Comparison of ENCODE assay signal across 9 mouse cellular contexts in genomic region chr5:24364963-24365362, GRCm38 (mm10). TPM values are rescaled to one million over a fixed set of nuclear protein-coding genes. Genes with fewer than 3 reads are reported as not detected.
A peak's percentile ranks its signal among the peaks of the same experiment; 100 is the strongest.
DNase-seq lines count a peak whose midpoint lies in the region; ATAC-seq and TF ChIP-seq lines count a peak whose summit lies in the region.
"Had no signal": no experiment of that assay in that cellular context is flagged by ENCODE, and none has a peak within 500 bp of the region (broad histone marks: within the 10 kb centered on the region; RNA-seq: fewer than 3 reads in every experiment).

No protein-coding gene starts in this region.

- no peaks in the 10 kb centered on the region for H3K9me3 ChIP-seq in heart, embryonic 13.5 days
- H3K9me3 ChIP-seq in lung, embryonic 15.5 days = no peaks in the 10 kb centered on the region
- H3K9me3 ChIP-seq in embryonic facial prominence, embryonic 15.5 days (replicated peaks) = no peaks in the 10 kb centered on the region
- H3K9me3 ChIP-seq in neural tube, embryonic 15.5 days (replicated peaks) = no peaks in the 10 kb centered on the region

- peak overlapping the region; percentile 74 for H3K9ac ChIP-seq in heart, embryonic 13.5 days
- no peak overlapping the region for H3K9ac ChIP-seq in lung, embryonic 15.5 days
- H3K9ac ChIP-seq in embryonic facial prominence, embryonic 15.5 days = no peak overlapping the region
- no peak overlapping the region for H3K9ac ChIP-seq in neural tube, embryonic 15.5 days (replicated peaks)

- peak overlapping the region; percentile 77 for H3K27ac ChIP-seq in heart, embryonic 13.5 days (replicated peaks)
- peak overlapping the region; percentile 58 for H3K27ac ChIP-seq in lung, embryonic 15.5 days
- H3K27ac ChIP-seq in embryonic facial prominence, embryonic 15.5 days (replicated peaks) = no peak overlapping the region
- H3K27ac ChIP-seq in neural tube, embryonic 15.5 days (replicated peaks) = no peak overlapping the region
- no peak overlapping the region for H3K27ac ChIP-seq in thymus, adult 2 months (ENCODE audit: control insufficient read depth, insufficient read depth, low read length)

- H3K4me3 ChIP-seq in heart, embryonic 13.5 days = peak overlapping the region; percentile 50
- H3K4me3 ChIP-seq in lung, embryonic 15.5 days = peak overlapping the region; percentile 31
- 0 out of 2 replicates have a peak overlapping the region, but pooled peaks have one; percentile 4 for H3K4me3 ChIP-seq in embryonic facial prominence, embryonic 15.5 days (replicated peaks)
- H3K4me3 ChIP-seq in neural tube, embryonic 15.5 days (replicated peaks) = peak overlapping the region; percentile 18; the same call in 1 of the 2 replicates
- H3K4me3 ChIP-seq in thymus, adult 2 months (ENCODE audit: control insufficient read depth, insufficient read depth, low read length) = no peak overlapping the region

- no peak for TF ChIP-seq CTCF in thymus, adult 2 months (IDR thresholded peaks at IDR 0.05; ENCODE audit: borderline replicate concordance, control insufficient read depth, extremely low read depth, insufficient read depth, low read length, poor library complexity)

- ATAC-seq in heart, embryonic 13.5 days (ENCODE audit: extremely low read depth, insufficient number of reproducible peaks, low FRiP score, low TSS enrichment) = no peak
- no peak for ATAC-seq in lung, embryonic 15.5 days (ENCODE audit: borderline replicate concordance, extremely low read depth, low FRiP score, low TSS enrichment)
- ATAC-seq in embryonic facial prominence, embryonic 15.5 days (ENCODE audit: insufficient number of reproducible peaks, low FRiP score, low TSS enrichment, low read depth) = no peak
- ATAC-seq in neural tube, embryonic 15.5 days (ENCODE audit: low FRiP score) = no peak

- peaks cover 29% of the 10 kb centered on the region for H3K4me1 ChIP-seq in heart, embryonic 13.5 days
- no peaks in the 10 kb centered on the region; the same call in 1 of the 2 replicates for H3K4me1 ChIP-seq in lung, embryonic 15.5 days
- no peaks in the 10 kb centered on the region for H3K4me1 ChIP-seq in embryonic facial prominence, embryonic 15.5 days
- peaks cover 6% of the 10 kb centered on the region; the same call in 1 of the 2 replicates for H3K4me1 ChIP-seq in neural tube, embryonic 15.5 days
- H3K4me1 ChIP-seq in thymus, adult 2 months (replicated peaks; ENCODE audit: control insufficient read depth, insufficient read depth, low read length) = peaks cover 9% of the 10 kb centered on the region

- DNase-seq in heart, postnatal 14 days = no peak
- no peak for DNase-seq in lung, postnatal 14 days
- DNase-seq in spleen, postnatal 14 days (ENCODE audit: low spot score in 2 of 2) = no peak
- DNase-seq in thymus, adult 2 months = no peak
- DNase-seq: thymus, postnatal 14 days had no signal

- H3K4me2 ChIP-seq in heart, embryonic 13.5 days = peak overlapping the region; percentile 59
- peak overlapping the region; percentile 50 for H3K4me2 ChIP-seq in lung, embryonic 15.5 days
- H3K4me2 ChIP-seq in embryonic facial prominence, embryonic 15.5 days (replicated peaks) = no peak overlapping the region
- 0 out of 2 replicates have a peak overlapping the region, but pooled peaks have one; percentile 5 for H3K4me2 ChIP-seq in neural tube, embryonic 15.5 days

- WGBS in heart, embryonic 13.5 days = 76% methylated on average over 10 of the region's 10 CpGs
- 80% methylated on average over 10 of the region's 10 CpGs for WGBS in lung, embryonic 15.5 days
- WGBS in embryonic facial prominence, embryonic 15.5 days = 79% methylated on average over 10 of the region's 10 CpGs
- 84% methylated on average over 10 of the region's 10 CpGs for WGBS in neural tube, embryonic 15.5 days
- 93% methylated on average over 10 of the region's 10 CpGs for WGBS in thymus, adult 2 months

- TF ChIP-seq POLR2A in thymus, adult 2 months (IDR thresholded peaks at IDR 0.05; ENCODE audit: control insufficient read depth, extremely low read depth, insufficient read depth, low read length, poor library complexity) = no peak

- peaks cover 3% of the 10 kb centered on the region; the same call in 1 of the 2 replicates for H3K27me3 ChIP-seq in heart, embryonic 13.5 days (replicated peaks)
- H3K27me3 ChIP-seq in lung, embryonic 15.5 days = no peaks in the 10 kb centered on the region
- H3K27me3 ChIP-seq in embryonic facial prominence, embryonic 15.5 days = 0 out of 2 replicates have a peak, but pooled peaks cover 6% of the 10 kb centered on the region
- no peaks in the 10 kb centered on the region for H3K27me3 ChIP-seq in neural tube, embryonic 15.5 days (replicated peaks)
- no peaks in the 10 kb centered on the region for H3K27me3 ChIP-seq in thymus, adult 2 months (ENCODE audit: control insufficient read depth, insufficient read depth, low read length)

- H3K36me3 ChIP-seq in heart, embryonic 13.5 days = peaks cover 4% of the 10 kb centered on the region; the same call in 1 of the 2 replicates
- H3K36me3 ChIP-seq in lung, embryonic 15.5 days = no peaks in the 10 kb centered on the region
- no peaks in the 10 kb centered on the region for H3K36me3 ChIP-seq in embryonic facial prominence, embryonic 15.5 days
- H3K36me3 ChIP-seq in neural tube, embryonic 15.5 days = no peaks in the 10 kb centered on the region
- H3K36me3 ChIP-seq in thymus, adult 2 months (ENCODE audit: control insufficient read depth, insufficient read depth, low read length) = no peaks in the 10 kb centered on the region

- intact Hi-C loops in heart, postnatal 14 days (cut with DNase I) = loop anchor here (2.0 kb wide), 1 partner anchor 18 kb away; no protein-coding TSS in a partner anchor

RNA-seq across cellular contexts. Expression of gene Nos3, which starts 0.4 kb away (rescaled TPM):
- polyA plus RNA-seq in heart, embryonic 13.5 days (2015; fragmentation: Nextera tagmentation; extraction: Ambion mirVana) = 34.0 and 35.0 TPM in 2 replicates
- 10 to 100 TPM; 34.5 to 35.6 TPM for total RNA-seq in heart, postnatal 14 days (2021)
- 17.1 and 18.8 TPM in 2 replicates for polyA plus RNA-seq in lung, embryonic 15.5 days (2015; fragmentation: Nextera tagmentation; extraction: Ambion mirVana)
- polyA plus RNA-seq in embryonic facial prominence, embryonic 15.5 days (2015; fragmentation: Nextera tagmentation; extraction: Ambion mirVana) = 6.5 and 6.9 TPM in 2 replicates
- polyA plus RNA-seq in neural tube, embryonic 15.5 days (2015; fragmentation: Nextera tagmentation; extraction: Ambion mirVana) = 9.3 and 10.6 TPM in 2 replicates
- polyA plus RNA-seq in thymus, adult 2 months (2012; rRNA removed) = 3.7 and 5.7 TPM in 2 replicates

RNA-seq across cellular contexts. Expression of gene Kcnh2, which starts 13.6 kb away (rescaled TPM):
- polyA plus RNA-seq in heart, embryonic 13.5 days (2015; fragmentation: Nextera tagmentation; extraction: Ambion mirVana) = 24.4 and 26.2 TPM in 2 replicates
- 10 to 100 TPM; 75.5 to 85.8 TPM for total RNA-seq in heart, postnatal 14 days (2021)
- 6.0 and 7.0 TPM in 2 replicates for polyA plus RNA-seq in lung, embryonic 15.5 days (2015; fragmentation: Nextera tagmentation; extraction: Ambion mirVana)
- polyA plus RNA-seq in embryonic facial prominence, embryonic 15.5 days (2015; fragmentation: Nextera tagmentation; extraction: Ambion mirVana) = 4.8 and 5.1 TPM in 2 replicates
- polyA plus RNA-seq in neural tube, embryonic 15.5 days (2015; fragmentation: Nextera tagmentation; extraction: Ambion mirVana) = 12.7 and 18.2 TPM in 2 replicates
- polyA plus RNA-seq in thymus, adult 2 months (2012; rRNA removed) = 187 and 196 TPM in 2 replicates

RNA-seq across cellular contexts. Expression of gene Atg9b, which starts 27.0 kb away (rescaled TPM):
- 0.87 and 1.4 TPM in 2 replicates for polyA plus RNA-seq in heart, embryonic 13.5 days (2015; fragmentation: Nextera tagmentation; extraction: Ambion mirVana)
- total RNA-seq in heart, postnatal 14 days (2021) = under 1 TPM; 0.41 to 0.45 TPM
- polyA plus RNA-seq in lung, embryonic 15.5 days (2015; fragmentation: Nextera tagmentation; extraction: Ambion mirVana) = 0.64 and 0.77 TPM in 2 replicates
- 3.9 and 4.7 TPM in 2 replicates for polyA plus RNA-seq in embryonic facial prominence, embryonic 15.5 days (2015; fragmentation: Nextera tagmentation; extraction: Ambion mirVana)
- polyA plus RNA-seq in neural tube, embryonic 15.5 days (2015; fragmentation: Nextera tagmentation; extraction: Ambion mirVana) = 4.0 and 4.8 TPM in 2 replicates
- polyA plus RNA-seq in thymus, adult 2 months (2012; rRNA removed) = 6.8 and 8.1 TPM in 2 replicates

RNA-seq across cellular contexts. Expression of gene Abcb8, which starts 28.5 kb away (rescaled TPM):
- 62.0 and 63.4 TPM in 2 replicates for polyA plus RNA-seq in heart, embryonic 13.5 days (2015; fragmentation: Nextera tagmentation; extraction: Ambion mirVana)
- 10 to 100 TPM; 81.9 to 87.0 TPM for total RNA-seq in heart, postnatal 14 days (2021)
- polyA plus RNA-seq in lung, embryonic 15.5 days (2015; fragmentation: Nextera tagmentation; extraction: Ambion mirVana) = 44.7 and 49.6 TPM in 2 replicates
- 40.7 and 47.0 TPM in 2 replicates for polyA plus RNA-seq in embryonic facial prominence, embryonic 15.5 days (2015; fragmentation: Nextera tagmentation; extraction: Ambion mirVana)
- 49.4 and 52.2 TPM in 2 replicates for polyA plus RNA-seq in neural tube, embryonic 15.5 days (2015; fragmentation: Nextera tagmentation; extraction: Ambion mirVana)
- 78.2 and 85.0 TPM in 2 replicates for polyA plus RNA-seq in thymus, adult 2 months (2012; rRNA removed)

RNA-seq across cellular contexts. Expression of gene Asic3, which starts 48.2 kb away (rescaled TPM):
- polyA plus RNA-seq in heart, embryonic 13.5 days (2015; fragmentation: Nextera tagmentation; extraction: Ambion mirVana) = 0.25 TPM in 1 of 2 replicates, not detected in the other
- total RNA-seq in heart, postnatal 14 days (2021) = under 1 TPM in 1 of 2 experiments, not detected in 1; 0.39 TPM
- polyA plus RNA-seq in lung, embryonic 15.5 days (2015; fragmentation: Nextera tagmentation; extraction: Ambion mirVana) = 0.16 TPM in 2 replicates
- polyA plus RNA-seq in embryonic facial prominence, embryonic 15.5 days (2015; fragmentation: Nextera tagmentation; extraction: Ambion mirVana) = 0.95 and 1.6 TPM in 2 replicates
- polyA plus RNA-seq in neural tube, embryonic 15.5 days (2015; fragmentation: Nextera tagmentation; extraction: Ambion mirVana) = 1.6 and 2.4 TPM in 2 replicates
- 2.1 and 2.6 TPM in 2 replicates for polyA plus RNA-seq in thymus, adult 2 months (2012; rRNA removed)

Comparison
In these comparisons a context has a peak if more than half of its experiments do, and no peak if none do; other contexts are left out.
1. H3K27ac ChIP-seq: peak in heart, embryonic 13.5 days (single experiment) and lung, embryonic 15.5 days (single experiment); none in embryonic facial prominence, embryonic 15.5 days (single experiment), neural tube, embryonic 15.5 days (single experiment) and thymus, adult 2 months (single experiment).